Mouse (Mus musculus) myocyte (in vitro differentiated cells): ENCODE measurements at regions not wholly inside any gene's neighbourhood (a gene's known extent, or its start where the extent isn't known, plus 50 kb on each side); places are given as distances from the start of the nearest gene placed in this dataset.

Experiments
- CEBPB ChIP-seq: IDR thresholded peaks from 2 replicates; pipeline ENCODE4 v1.6.1; 2011; ENCODE audit warnings: mild to moderate bottlenecking, moderate library complexity; ENCODE audit not compliant: poor library complexity, insufficient read depth, severe bottlenecking
- E2F4 ChIP-seq: IDR thresholded peaks from one replicate; pipeline ENCODE4 v1.6.1; 2011; ENCODE audit warnings: mild to moderate bottlenecking, control low read depth, moderate library complexity; ENCODE audit not compliant: insufficient read depth
- MYOG ChIP-seq, 3 experiments: IDR thresholded peaks; one replicate each; pipeline ENCODE4 v1.6.1; 2011; ENCODE audit warnings: control low read depth in 2 of 3, low read depth in 2 of 3, mild to moderate bottlenecking in 2 of 3; ENCODE audit not compliant: insufficient read length in 2 of 3, control insufficient read depth in 1 of 3, insufficient read depth in 1 of 3
- POLR2A ChIP-seq: IDR thresholded peaks from one replicate; pipeline ENCODE4 v1.6.1; 2011; ENCODE audit warnings: low read depth, mild to moderate bottlenecking, control low read depth, moderate library complexity; ENCODE audit not compliant: insufficient read length
- POLR2AphosphoS2 ChIP-seq: IDR thresholded peaks from one replicate; pipeline ENCODE4 v1.6.1; 2011; ENCODE audit warnings: low read depth, control low read depth; ENCODE audit not compliant: insufficient read length
- REST ChIP-seq: IDR thresholded peaks from one replicate; pipeline ENCODE4 v1.6.1; 2011; ENCODE audit warnings: mild to moderate bottlenecking, control low read depth, moderate library complexity; ENCODE audit not compliant: insufficient read depth, insufficient read length
- SRF ChIP-seq: IDR thresholded peaks from one replicate; pipeline ENCODE4 v1.6.1; 2011; ENCODE audit warnings: low read depth; ENCODE audit not compliant: control insufficient read depth, insufficient read length
- TCF12 ChIP-seq: IDR thresholded peaks from one replicate; pipeline ENCODE4 v1.6.1; 2011; ENCODE audit warnings: mild to moderate bottlenecking, control low read depth; ENCODE audit not compliant: poor library complexity, insufficient read depth, severe bottlenecking
- USF1 ChIP-seq: IDR thresholded peaks from one replicate; pipeline ENCODE4 v1.6.1; 2011; ENCODE audit warnings: low read depth, mild to moderate bottlenecking, control low read depth, moderate library complexity

DNA sequence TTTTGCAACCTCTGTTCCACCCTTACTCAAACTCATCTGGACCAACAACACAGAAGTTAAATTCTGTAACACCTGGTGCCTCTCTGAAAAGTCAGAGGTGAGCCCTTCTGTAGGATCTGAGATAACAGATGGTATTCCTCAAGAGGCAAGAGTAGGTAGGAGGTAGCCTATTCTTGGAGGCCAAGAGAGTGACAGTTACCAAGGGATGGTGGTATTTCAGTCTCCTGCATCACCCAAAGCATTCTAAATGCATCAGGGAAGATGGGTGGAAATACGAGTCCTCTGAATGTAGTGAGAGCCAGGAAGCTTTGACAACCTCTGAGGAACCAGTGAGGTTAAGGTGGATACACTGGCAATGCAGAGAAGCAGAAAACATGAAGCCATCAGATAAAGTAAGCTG, 201.5 kb downstream of the Foxa2 start:
- TF ChIP-seq USF1 (no peak), POLR2A (no peak), CEBPB (no peak), E2F4 (no peak), POLR2AphosphoS2 (no peak), TCF12 (no peak), MYOG (IDR thresholded peaks at IDR 0.05; ENCODE audit: control insufficient read depth in 1 of 3, insufficient read depth in 1 of 3, insufficient read length in 2 of 3, low read depth in 2 of 3) (no peak), REST (no peak), SRF (no peak)
